Mouse (Mus musculus): Measurements from ENCODE around the gene Nosip. TPM values are rescaled to one million over a fixed set of nuclear protein-coding genes. Genes with fewer than 3 reads are reported as not detected.

The Nosip gene
- total and polyA plus RNA-seq, 3 experiments, result 27.0 to 43.6 (median 29.3) TPM

GRCm38 (mm10) chr7:45091001-45091990, 29.1 kb downstream of the Nosip start:
- H3K9ac ChIP-seq (ENCODE audit: low read depth, low read length), result peak overlapping the region; percentile 54
- intact Hi-C loops (cut with DNase I), result no loop called here
- H3K27ac ChIP-seq, result peak overlapping the region; percentile 55
- WGBS, result 19% methylated on average over 35 of the region's 35 CpGs
- H3K79me2 ChIP-seq (replicated peaks; ENCODE audit: control insufficient read depth, insufficient read depth, low read length), result no peaks in the 10 kb centered on the region
- DNase-seq, result no peak
- TF ChIP-seq CTCF (IDR thresholded peaks at IDR 0.05) (no peak), POLR2A (IDR thresholded peaks at IDR 0.05; ENCODE audit: insufficient read depth, low read depth, low read length) (no peak), EP300 (IDR thresholded peaks at IDR 0.05; ENCODE audit: insufficient read depth, low read depth, low read length) (no peak)
- H3K4me3 ChIP-seq, result peak overlapping the region; percentile 32
- H3K4me1 ChIP-seq (ENCODE audit: control insufficient read depth, insufficient read depth, low read length), result 0 out of 2 replicates have a peak, but pooled peaks cover 1% of the 10 kb centered on the region
- no peaks in the 10 kb centered on the region for H3K27me3 ChIP-seq (ENCODE audit: control insufficient read depth, insufficient read depth, low read length)
- H3K36me3 ChIP-seq (ENCODE audit: control insufficient read depth, insufficient read depth, low read length), result no peaks in the 10 kb centered on the region

- TF ChIP-seq EP300 (IDR thresholded peaks at IDR 0.05; ENCODE audit: insufficient read depth, low read depth, low read length) (0 out of 2 replicates have a peak, but pooled peaks have one; percentile 17), POLR2A (IDR thresholded peaks at IDR 0.05; ENCODE audit: insufficient read depth, low read depth, low read length) (peak; percentile 72; the same call in 1 of the 2 replicates), CTCF (IDR thresholded peaks at IDR 0.05) (no peak)
- H3K27me3 ChIP-seq (ENCODE audit: control insufficient read depth, insufficient read depth, low read length), result no peaks in the 10 kb centered on the region
- no peaks in the 10 kb centered on the region for H3K36me3 ChIP-seq (ENCODE audit: control insufficient read depth, insufficient read depth, low read length)
- H3K79me2 ChIP-seq (replicated peaks; ENCODE audit: control insufficient read depth, insufficient read depth, low read length), result no peaks in the 10 kb centered on the region
- peak within 1 kb of the TSS; percentile 55 for H3K27ac ChIP-seq
- peak within 1 kb of the TSS; percentile 54 for H3K9ac ChIP-seq (ENCODE audit: low read depth, low read length)
- peak; percentile 85 to 87 for DNase-seq
- H3K4me3 ChIP-seq, result peak within 1 kb of the TSS; percentile 32
- intact Hi-C loops (cut with DNase I), result no loop called here
- 0 out of 2 replicates have a peak, but pooled peaks cover 1% of the 10 kb centered on the region for H3K4me1 ChIP-seq (ENCODE audit: control insufficient read depth, insufficient read depth, low read length)
- under 1% methylated on average over 16 of the region's 16 CpGs for WGBS
Measured at GRCm38 (mm10) chr7:45092048-45092447, 29.8 kb downstream of the Nosip start, which contains the start of gene Rcn3. Gene Rcn3, minus strand, starts transcription at chr7:45092221.

- Histone ChIP-seq H3K4me1 (ENCODE audit: control insufficient read depth, insufficient read depth, low read length) (0 out of 2 replicates have a peak, but pooled peaks cover 1% of the 10 kb centered on the region), H3K79me2 (replicated peaks; ENCODE audit: control insufficient read depth, insufficient read depth, low read length) (no peaks in the 10 kb centered on the region), H3K27me3 (ENCODE audit: control insufficient read depth, insufficient read depth, low read length) (no peaks in the 10 kb centered on the region), H3K9ac (ENCODE audit: low read depth, low read length) (no peak overlapping the region), H3K36me3 (ENCODE audit: control insufficient read depth, insufficient read depth, low read length) (no peaks in the 10 kb centered on the region), H3K4me3 (no peak overlapping the region), H3K27ac (no peak overlapping the region)
- 62% methylated on average over 12 of the region's 12 CpGs for WGBS
- TF ChIP-seq CTCF (IDR thresholded peaks at IDR 0.05) (no peak), POLR2A (IDR thresholded peaks at IDR 0.05; ENCODE audit: insufficient read depth, low read depth, low read length) (no peak), EP300 (IDR thresholded peaks at IDR 0.05; ENCODE audit: insufficient read depth, low read depth, low read length) (no peak)
- DNase-seq, result no peak
- intact Hi-C loops (cut with DNase I), result no loop called here
Measured at GRCm38 (mm10) chr7:45092828-45093515, 30.7 kb downstream of the Nosip start.

- intact Hi-C loops (cut with DNase I), result no loop called here
- Histone ChIP-seq H3K9ac (ENCODE audit: low read depth, low read length) (no peak overlapping the region), H3K79me2 (replicated peaks; ENCODE audit: control insufficient read depth, insufficient read depth, low read length) (no peaks in the 10 kb centered on the region), H3K27ac (no peak overlapping the region), H3K4me1 (ENCODE audit: control insufficient read depth, insufficient read depth, low read length) (0 out of 2 replicates have a peak, but pooled peaks cover 1% of the 10 kb centered on the region), H3K27me3 (ENCODE audit: control insufficient read depth, insufficient read depth, low read length) (no peaks in the 10 kb centered on the region), H3K4me3 (no peak overlapping the region), H3K36me3 (ENCODE audit: control insufficient read depth, insufficient read depth, low read length) (no peaks in the 10 kb centered on the region)
- WGBS, result 52% methylated on average over 14 of the region's 18 CpGs
- TF ChIP-seq CTCF (IDR thresholded peaks at IDR 0.05) (no peak), EP300 (IDR thresholded peaks at IDR 0.05; ENCODE audit: insufficient read depth, low read depth, low read length) (no peak), POLR2A (IDR thresholded peaks at IDR 0.05; ENCODE audit: insufficient read depth, low read depth, low read length) (no peak)
- no peak for DNase-seq
Measured at GRCm38 (mm10) chr7:45093516-45093905, 31.3 kb downstream of the Nosip start.

- Histone ChIP-seq H3K9ac (ENCODE audit: low read depth, low read length) (no peak overlapping the region), H3K4me1 (ENCODE audit: control insufficient read depth, insufficient read depth, low read length) (0 out of 2 replicates have a peak, but pooled peaks cover 1% of the 10 kb centered on the region), H3K4me3 (no peak overlapping the region), H3K36me3 (ENCODE audit: control insufficient read depth, insufficient read depth, low read length) (no peaks in the 10 kb centered on the region), H3K27ac (no peak overlapping the region), H3K27me3 (ENCODE audit: control insufficient read depth, insufficient read depth, low read length) (no peaks in the 10 kb centered on the region), H3K79me2 (replicated peaks; ENCODE audit: control insufficient read depth, insufficient read depth, low read length) (no peaks in the 10 kb centered on the region)
- WGBS, result 74% methylated on average over 7 of the region's 7 CpGs
- TF ChIP-seq CTCF (IDR thresholded peaks at IDR 0.05) (no peak), POLR2A (IDR thresholded peaks at IDR 0.05; ENCODE audit: insufficient read depth, low read depth, low read length) (no peak), EP300 (IDR thresholded peaks at IDR 0.05; ENCODE audit: insufficient read depth, low read depth, low read length) (no peak)
- intact Hi-C loops (cut with DNase I), result no loop called here
- DNase-seq, result no peak
Measured at GRCm38 (mm10) chr7:45094121-45094520, 31.9 kb downstream of the Nosip start.

Data from heart, adult 2 months (tissue).